Mouse (Mus musculus): ENCODE measurements around the gene Vopp1. TPM values are rescaled to one million over a fixed set of nuclear protein-coding genes. Genes with fewer than 3 reads are reported as not detected.

Vopp1 gene
- polyA plus RNA-seq, 1 experiment, result 53.6 TPM

GRCm38 (mm10) chr6:57822648-57823410 is 2.1 kb downstream of the Vopp1 start:
- no peaks in the 10 kb centered on the region; the same call in 1 of the 2 replicates for H3K4me1 ChIP-seq (ENCODE audit: control insufficient read depth, insufficient read depth, low read length)
- TF ChIP-seq CTCF (IDR thresholded peaks at IDR 0.05; ENCODE audit: control insufficient read depth, insufficient read depth, low read length), result no peak
- TF ChIP-seq POLR2A (IDR thresholded peaks at IDR 0.05; ENCODE audit: borderline replicate concordance, control insufficient read depth, low read depth, low read length), result no peak
- no peak overlapping the region for H3K4me3 ChIP-seq (replicated peaks; ENCODE audit: control insufficient read depth, low read depth, low read length)
- H3K27ac ChIP-seq (ENCODE audit: control insufficient read depth, insufficient read depth, low read depth, low read length, poor library complexity), result no peak overlapping the region
- 54% methylated on average over 5 of the region's 5 CpGs for WGBS

- no peak overlapping the region for H3K27ac ChIP-seq (ENCODE audit: control insufficient read depth, insufficient read depth, low read depth, low read length, poor library complexity)
- WGBS, result 81% methylated on average over 2 of the region's 2 CpGs
- TF ChIP-seq CTCF (IDR thresholded peaks at IDR 0.05; ENCODE audit: control insufficient read depth, insufficient read depth, low read length), result no peak
- no peak for TF ChIP-seq POLR2A (IDR thresholded peaks at IDR 0.05; ENCODE audit: borderline replicate concordance, control insufficient read depth, low read depth, low read length)
- H3K4me3 ChIP-seq (replicated peaks; ENCODE audit: control insufficient read depth, low read depth, low read length), result no peak overlapping the region
- H3K4me1 ChIP-seq (ENCODE audit: control insufficient read depth, insufficient read depth, low read length), result no peaks in the 10 kb centered on the region; the same call in 1 of the 2 replicates
Measured at GRCm38 (mm10) chr6:57814436-57814940, 10.5 kb downstream of the Vopp1 start.

GRCm38 (mm10) chr6:57811748-57812730 is 12.9 kb downstream of the Vopp1 start:
- Histone ChIP-seq H3K4me3 (replicated peaks; ENCODE audit: control insufficient read depth, low read depth, low read length) (no peak overlapping the region), H3K27ac (ENCODE audit: control insufficient read depth, insufficient read depth, low read depth, low read length, poor library complexity) (no peak overlapping the region), H3K4me1 (ENCODE audit: control insufficient read depth, insufficient read depth, low read length) (no peaks in the 10 kb centered on the region; the same call in 1 of the 2 replicates)
- WGBS, result 41% methylated on average over 3 of the region's 3 CpGs
- TF ChIP-seq CTCF (IDR thresholded peaks at IDR 0.05; ENCODE audit: control insufficient read depth, insufficient read depth, low read length) (no peak), POLR2A (IDR thresholded peaks at IDR 0.05; ENCODE audit: borderline replicate concordance, control insufficient read depth, low read depth, low read length) (no peak)

GRCm38 (mm10) chr6:57805218-57806069 is 19.5 kb downstream of the Vopp1 start:
- 87% methylated on average over 5 of the region's 5 CpGs for WGBS
- H3K4me3 ChIP-seq (replicated peaks; ENCODE audit: control insufficient read depth, low read depth, low read length), result no peak overlapping the region
- H3K27ac ChIP-seq (ENCODE audit: control insufficient read depth, insufficient read depth, low read depth, low read length, poor library complexity), result no peak overlapping the region
- TF ChIP-seq CTCF (IDR thresholded peaks at IDR 0.05; ENCODE audit: control insufficient read depth, insufficient read depth, low read length) (no peak), POLR2A (IDR thresholded peaks at IDR 0.05; ENCODE audit: borderline replicate concordance, control insufficient read depth, low read depth, low read length) (no peak)
- no peaks in the 10 kb centered on the region; the same call in 1 of the 2 replicates for H3K4me1 ChIP-seq (ENCODE audit: control insufficient read depth, insufficient read depth, low read length)

- H3K27ac ChIP-seq (ENCODE audit: control insufficient read depth, insufficient read depth, low read depth, low read length, poor library complexity), result no peak overlapping the region
- H3K4me1 ChIP-seq (ENCODE audit: control insufficient read depth, insufficient read depth, low read length), result no peaks in the 10 kb centered on the region; the same call in 1 of the 2 replicates
- no peak for TF ChIP-seq POLR2A (IDR thresholded peaks at IDR 0.05; ENCODE audit: borderline replicate concordance, control insufficient read depth, low read depth, low read length)
- TF ChIP-seq CTCF (IDR thresholded peaks at IDR 0.05; ENCODE audit: control insufficient read depth, insufficient read depth, low read length), result no peak
- no peak overlapping the region for H3K4me3 ChIP-seq (replicated peaks; ENCODE audit: control insufficient read depth, low read depth, low read length)
- 53% methylated on average over 2 of the region's 2 CpGs for WGBS
Measured at GRCm38 (mm10) chr6:57803130-57803529, 21.8 kb downstream of the Vopp1 start.

GRCm38 (mm10) chr6:57798986-57799385 is 26.0 kb downstream of the Vopp1 start:
- H3K4me3 ChIP-seq (replicated peaks; ENCODE audit: control insufficient read depth, low read depth, low read length), result no peak overlapping the region
- H3K4me1 ChIP-seq (ENCODE audit: control insufficient read depth, insufficient read depth, low read length), result no peaks in the 10 kb centered on the region
- H3K27ac ChIP-seq (ENCODE audit: control insufficient read depth, insufficient read depth, low read depth, low read length, poor library complexity), result no peak overlapping the region
- no peak for TF ChIP-seq CTCF (IDR thresholded peaks at IDR 0.05; ENCODE audit: control insufficient read depth, insufficient read depth, low read length)
- TF ChIP-seq POLR2A (IDR thresholded peaks at IDR 0.05; ENCODE audit: borderline replicate concordance, control insufficient read depth, low read depth, low read length), result no peak
- 75% methylated on average over 1 of the region's 1 CpGs for WGBS

- 93% methylated on average over 3 of the region's 3 CpGs for WGBS
- H3K4me1 ChIP-seq (ENCODE audit: control insufficient read depth, insufficient read depth, low read length), result no peaks in the 10 kb centered on the region
- no peak overlapping the region for H3K4me3 ChIP-seq (replicated peaks; ENCODE audit: control insufficient read depth, low read depth, low read length)
- no peak overlapping the region for H3K27ac ChIP-seq (ENCODE audit: control insufficient read depth, insufficient read depth, low read depth, low read length, poor library complexity)
- TF ChIP-seq POLR2A (IDR thresholded peaks at IDR 0.05; ENCODE audit: borderline replicate concordance, control insufficient read depth, low read depth, low read length) (no peak), CTCF (IDR thresholded peaks at IDR 0.05; ENCODE audit: control insufficient read depth, insufficient read depth, low read length) (no peak)
Measured at GRCm38 (mm10) chr6:57796853-57797423, 28.0 kb downstream of the Vopp1 start.

Data from bone marrow, adult 2 months (tissue).